ENCODE assay signal across 16 mouse cellular contexts in genomic region chr10:21334349-21335105, GRCm38 (mm10). TPM values are rescaled to one million over a fixed set of nuclear protein-coding genes. Genes with fewer than 3 reads are reported as not detected.
DNase-seq lines count a peak whose midpoint lies in the region; ATAC-seq lines count a peak whose summit lies in the region.
"Had no signal": no experiment of that assay in that cellular context is flagged by ENCODE, and none has a peak within 500 bp of the region (broad histone marks: within the 10 kb centered on the region; RNA-seq: fewer than 3 reads in every experiment).

No protein-coding gene starts in this region.

- H3K4me3 ChIP-seq in kidney, embryonic 16.5 days (ENCODE audit: low read length) = no peak overlapping the region
- no peak overlapping the region for H3K4me3 ChIP-seq in midbrain, embryonic 13.5 days (replicated peaks)
- H3K4me3 ChIP-seq in neural tube, embryonic 15.5 days (replicated peaks) = no peak overlapping the region
- H3K4me3 ChIP-seq: embryonic facial prominence, embryonic 12.5 days; limb, embryonic 15.5 days had no signal

- no peak overlapping the region for H3K9ac ChIP-seq in kidney, embryonic 16.5 days (replicated peaks; ENCODE audit: low read length)
- H3K9ac ChIP-seq in midbrain, embryonic 13.5 days (replicated peaks) = no peak overlapping the region
- H3K9ac ChIP-seq in neural tube, embryonic 15.5 days (replicated peaks) = no peak overlapping the region
- H3K9ac ChIP-seq: embryonic facial prominence, embryonic 12.5 days; limb, embryonic 15.5 days had no signal

- peaks cover 5% of the 10 kb centered on the region; the same call in 1 of the 2 replicates for H3K9me3 ChIP-seq in kidney, embryonic 16.5 days (ENCODE audit: low read length)
- H3K9me3 ChIP-seq in midbrain, embryonic 13.5 days = no peaks in the 10 kb centered on the region
- no peaks in the 10 kb centered on the region for H3K9me3 ChIP-seq in neural tube, embryonic 15.5 days (replicated peaks)
- H3K9me3 ChIP-seq: limb, embryonic 15.5 days had no signal

- H3K27me3 ChIP-seq in kidney, embryonic 16.5 days (ENCODE audit: insufficient read depth, low read length) = no peaks in the 10 kb centered on the region
- no peaks in the 10 kb centered on the region for H3K27me3 ChIP-seq in midbrain, embryonic 13.5 days
- no peaks in the 10 kb centered on the region for H3K27me3 ChIP-seq in neural tube, embryonic 15.5 days (replicated peaks)
- H3K27me3 ChIP-seq: embryonic facial prominence, embryonic 12.5 days; limb, embryonic 15.5 days had no signal

- DNase-seq in cerebellum, postnatal 14 days = peak; percentile 13 to 26
- DNase-seq in cerebellum, adult 9-11 months = no peak
- DNase-seq in kidney, adult 11 months = no peak
- peak; percentile 41 for DNase-seq in Muller cell, postnatal 12 days (ENCODE audit: inconsistent ontology term)
- DNase-seq: adrenal gland, postnatal 25 days; B cell, adult 2 months; gastrocnemius, postnatal 36 days; kidney, postnatal 36 days had no signal

- WGBS in kidney, embryonic 16.5 days = 73% methylated on average over 7 of the region's 7 CpGs
- WGBS in midbrain, embryonic 13.5 days = 90% methylated on average over 7 of the region's 7 CpGs
- WGBS in neural tube, embryonic 15.5 days = 83% methylated on average over 7 of the region's 7 CpGs

- no peak overlapping the region for H3K4me2 ChIP-seq in kidney, embryonic 16.5 days (replicated peaks; ENCODE audit: low read depth, low read length)
- no peak overlapping the region for H3K4me2 ChIP-seq in midbrain, embryonic 13.5 days (replicated peaks)
- H3K4me2 ChIP-seq in neural tube, embryonic 15.5 days = no peak overlapping the region
- H3K4me2 ChIP-seq: embryonic facial prominence, embryonic 12.5 days; limb, embryonic 15.5 days had no signal

- H3K27ac ChIP-seq in kidney, embryonic 16.5 days (ENCODE audit: low read length) = no peak overlapping the region
- H3K27ac ChIP-seq in midbrain, embryonic 13.5 days = no peak overlapping the region
- H3K27ac ChIP-seq in neural tube, embryonic 15.5 days (replicated peaks) = no peak overlapping the region
- H3K27ac ChIP-seq: embryonic facial prominence, embryonic 12.5 days; hindbrain, postnatal 0 days; limb, embryonic 15.5 days had no signal

- no peaks in the 10 kb centered on the region for H3K4me1 ChIP-seq in kidney, embryonic 16.5 days (ENCODE audit: insufficient read depth, low read length)
- H3K4me1 ChIP-seq in midbrain, embryonic 13.5 days (replicated peaks) = no peaks in the 10 kb centered on the region
- no peaks in the 10 kb centered on the region for H3K4me1 ChIP-seq in neural tube, embryonic 15.5 days
- H3K4me1 ChIP-seq: embryonic facial prominence, embryonic 12.5 days; limb, embryonic 15.5 days had no signal

- peak; percentile 57; the same call in 1 of the 2 replicates for ATAC-seq in kidney, embryonic 16.5 days (ENCODE audit: low FRiP score, low TSS enrichment)
- 0 out of 2 replicates have a peak, but pooled peaks have one; percentile 21 for ATAC-seq in megakaryocyte, adult 5-6 weeks (ENCODE audit: poor library complexity, severe bottlenecking)
- no peak for ATAC-seq in midbrain, embryonic 13.5 days
- no peak for ATAC-seq in neural tube, embryonic 15.5 days (ENCODE audit: low FRiP score)

- H3K36me3 ChIP-seq in kidney, embryonic 16.5 days (ENCODE audit: insufficient read depth, low read length) = peaks cover 27% of the 10 kb centered on the region
- peaks cover 56% of the 10 kb centered on the region for H3K36me3 ChIP-seq in midbrain, embryonic 13.5 days
- H3K36me3 ChIP-seq in neural tube, embryonic 15.5 days = peaks cover 34% of the 10 kb centered on the region

RNA-seq across cellular contexts. Expression of gene Hbs1l, which starts 38.7 kb away (rescaled TPM):
- 99.8 and 99.9 TPM in 2 replicates for polyA plus RNA-seq in kidney, embryonic 16.5 days (2015; fragmentation: Nextera tagmentation; extraction: Ambion mirVana)
- total RNA-seq in megakaryocyte, adult 5-6 weeks (2015) = 39.0 and 40.4 TPM in 2 replicates
- total RNA-seq in megakaryocyte, adult 5-6 weeks (2017) = 55.4 and 57.3 TPM in 2 replicates
- 104 and 112 TPM in 2 replicates for polyA plus RNA-seq in midbrain, embryonic 13.5 days (2015; fragmentation: Nextera tagmentation; extraction: Ambion mirVana)
- 86.5 and 93.3 TPM in 2 replicates for polyA plus RNA-seq in neural tube, embryonic 15.5 days (2015; fragmentation: Nextera tagmentation; extraction: Ambion mirVana)

RNA-seq across cellular contexts. Expression of gene Aldh8a1, which starts 42.6 kb away (rescaled TPM):
- polyA plus RNA-seq in kidney, embryonic 16.5 days (2015; fragmentation: Nextera tagmentation; extraction: Ambion mirVana) = 4.5 and 5.1 TPM in 2 replicates
- 0.09 TPM in 1 of 2 replicates, not detected in the other for total RNA-seq in megakaryocyte, adult 5-6 weeks (2015)
- total RNA-seq in megakaryocyte, adult 5-6 weeks (2017) = 0.11 TPM in 1 of 2 replicates, not detected in the other
- 0.17 TPM in 2 replicates for polyA plus RNA-seq in midbrain, embryonic 13.5 days (2015; fragmentation: Nextera tagmentation; extraction: Ambion mirVana)
- 0.06 and 0.18 TPM in 2 replicates for polyA plus RNA-seq in neural tube, embryonic 15.5 days (2015; fragmentation: Nextera tagmentation; extraction: Ambion mirVana)
- total RNA-seq: gastrocnemius, postnatal 36 days; hindbrain, postnatal 0 days had no signal
- polyA plus RNA-seq: forebrain, embryonic 16.5 days; hindbrain, postnatal 0 days; limb, embryonic 15.5 days had no signal

Comparison
In these comparisons a context has a peak if more than half of its experiments do, and no peak if none do; other contexts are left out.
1. DNase-seq: peak in cerebellum, postnatal 14 days (2 of 2) and Muller cell, postnatal 12 days (single experiment); none in cerebellum, adult 9-11 months (single experiment) and kidney, adult 11 months (single experiment).
2. ATAC-seq: peak in kidney, embryonic 16.5 days (single experiment) and megakaryocyte, adult 5-6 weeks (single experiment); none in midbrain, embryonic 13.5 days (single experiment) and neural tube, embryonic 15.5 days (single experiment).